Mouse (Mus musculus): ENCODE measurements around the gene Asap3. TPM values are rescaled to one million over a fixed set of nuclear protein-coding genes. Genes with fewer than 3 reads are reported as not detected.

Asap3 gene
- polyA plus RNA-seq (2016; fragmentation: Nextera tagmentation; extraction: Ambion mirVana) = 8.2 and 8.9 TPM in 2 replicates

GRCm38 (mm10) chr4:136206033-136206893 lies at the start of gene Asap3:
Gene Asap3 (plus strand): TSS chr4:136206365.
- peaks cover 21% of the 10 kb centered on the region for H3K4me1 ChIP-seq
- peak within 1 kb of the TSS; percentile 43 for H3K27ac ChIP-seq (replicated peaks)
- peak; percentile 91 for ATAC-seq (ENCODE audit: low FRiP score, low read depth)
- H3K4me3 ChIP-seq = peak within 1 kb of the TSS; percentile 63
- no peaks in the 10 kb centered on the region for H3K36me3 ChIP-seq
- H3K9me3 ChIP-seq = no peaks in the 10 kb centered on the region
- peak within 1 kb of the TSS; percentile 96 for H3K4me2 ChIP-seq (replicated peaks)
- peaks cover 22% of the 10 kb centered on the region; the same call in 1 of the 2 replicates for H3K27me3 ChIP-seq
- H3K9ac ChIP-seq (replicated peaks) = peak within 1 kb of the TSS; percentile 83
- WGBS = under 1% methylated on average over 51 of the region's 54 CpGs

- Histone ChIP-seq H3K27me3 (0 out of 2 replicates have a peak, but pooled peaks cover 4% of the 10 kb centered on the region), H3K4me2 (replicated peaks) (no peak overlapping the region), H3K27ac (replicated peaks) (no peak overlapping the region), H3K9me3 (no peaks in the 10 kb centered on the region), H3K4me3 (no peak overlapping the region), H3K4me1 (peaks cover 16% of the 10 kb centered on the region), H3K9ac (replicated peaks) (no peak overlapping the region), H3K36me3 (no peaks in the 10 kb centered on the region)
- 81% methylated on average over 6 of the region's 6 CpGs for WGBS
- no peak for ATAC-seq (ENCODE audit: low FRiP score, low read depth)
Measured at GRCm38 (mm10) chr4:136158498-136158897, 47.7 kb upstream of the Asap3 start.

- WGBS = under 1% methylated on average over 5 of the region's 5 CpGs
- no peaks in the 10 kb centered on the region for H3K27me3 ChIP-seq
- H3K4me2 ChIP-seq (replicated peaks) = peak overlapping the region; percentile 1; the same call in 1 of the 2 replicates
- H3K27ac ChIP-seq (replicated peaks) = peak overlapping the region; percentile 75
- H3K9me3 ChIP-seq = no peaks in the 10 kb centered on the region
- no peaks in the 10 kb centered on the region for H3K36me3 ChIP-seq
- H3K9ac ChIP-seq (replicated peaks) = no peak overlapping the region
- H3K4me1 ChIP-seq = peaks cover 16% of the 10 kb centered on the region
- H3K4me3 ChIP-seq = no peak overlapping the region
- peak; percentile 75 for ATAC-seq (ENCODE audit: low FRiP score, low read depth)
Measured at GRCm38 (mm10) chr4:136159802-136160397, 46.3 kb upstream of the Asap3 start.

- H3K9ac ChIP-seq (replicated peaks) = no peak overlapping the region
- no peaks in the 10 kb centered on the region for H3K9me3 ChIP-seq
- 3% methylated on average over 11 of the region's 11 CpGs for WGBS
- 0 out of 2 replicates have a peak, but pooled peaks have one; percentile 48 for ATAC-seq (ENCODE audit: low FRiP score, low read depth)
- no peak overlapping the region for H3K4me2 ChIP-seq (replicated peaks)
- H3K4me3 ChIP-seq = no peak overlapping the region
- peaks cover 16% of the 10 kb centered on the region for H3K4me1 ChIP-seq
- H3K27ac ChIP-seq (replicated peaks) = no peak overlapping the region
- no peaks in the 10 kb centered on the region for H3K36me3 ChIP-seq
- H3K27me3 ChIP-seq = no peaks in the 10 kb centered on the region
Measured at GRCm38 (mm10) chr4:136163448-136163847, 42.7 kb upstream of the Asap3 start.

- Histone ChIP-seq H3K27me3 (peaks cover 2% of the 10 kb centered on the region; the same call in 1 of the 2 replicates), H3K9ac (replicated peaks) (no peak overlapping the region), H3K4me3 (no peak overlapping the region), H3K36me3 (no peaks in the 10 kb centered on the region), H3K4me1 (peaks cover 7% of the 10 kb centered on the region), H3K27ac (replicated peaks) (no peak overlapping the region), H3K4me2 (replicated peaks) (no peak overlapping the region), H3K9me3 (no peaks in the 10 kb centered on the region)
- WGBS = 83% methylated on average over 8 of the region's 8 CpGs
- ATAC-seq (ENCODE audit: low FRiP score, low read depth) = no peak
Measured at GRCm38 (mm10) chr4:136164981-136165380, 41.2 kb upstream of the Asap3 start.

- H3K27me3 ChIP-seq = peaks cover 4% of the 10 kb centered on the region; the same call in 1 of the 2 replicates
- H3K4me3 ChIP-seq = no peak overlapping the region
- no peak overlapping the region for H3K9ac ChIP-seq (replicated peaks)
- no peak for ATAC-seq (ENCODE audit: low FRiP score, low read depth)
- 86% methylated on average over 3 of the region's 3 CpGs for WGBS
- no peaks in the 10 kb centered on the region for H3K36me3 ChIP-seq
- peaks cover 4% of the 10 kb centered on the region for H3K4me1 ChIP-seq
- H3K9me3 ChIP-seq = no peaks in the 10 kb centered on the region
- no peak overlapping the region for H3K4me2 ChIP-seq (replicated peaks)
- H3K27ac ChIP-seq (replicated peaks) = no peak overlapping the region
Measured at GRCm38 (mm10) chr4:136167701-136168100, 38.5 kb upstream of the Asap3 start.

GRCm38 (mm10) chr4:136170401-136170800 lies 35.8 kb upstream of the Asap3 start:
- H3K27ac ChIP-seq (replicated peaks) = no peak overlapping the region
- peaks cover 30% of the 10 kb centered on the region for H3K4me1 ChIP-seq
- 85% methylated on average over 4 of the region's 4 CpGs for WGBS

GRCm38 (mm10) chr4:136171455-136171854 lies 34.7 kb upstream of the Asap3 start:
- WGBS = 21% methylated on average over 12 of the region's 12 CpGs
- peaks cover 39% of the 10 kb centered on the region for H3K4me1 ChIP-seq
- peak overlapping the region; percentile 99 for H3K4me2 ChIP-seq (replicated peaks)
- H3K27me3 ChIP-seq = peaks cover 7% of the 10 kb centered on the region
- peak overlapping the region; percentile 78 for H3K4me3 ChIP-seq
- no peak overlapping the region for H3K27ac ChIP-seq (replicated peaks)
- no peaks in the 10 kb centered on the region for H3K9me3 ChIP-seq
- H3K9ac ChIP-seq (replicated peaks) = peak overlapping the region; percentile 46
- no peaks in the 10 kb centered on the region for H3K36me3 ChIP-seq
- ATAC-seq (ENCODE audit: low FRiP score, low read depth) = peak; percentile 32; the same call in 1 of the 2 replicates

More at GRCm38 (mm10) chr4:136170401-136170800, 35.8 kb upstream of the Asap3 start:
- Histone ChIP-seq H3K36me3 (no peaks in the 10 kb centered on the region), H3K9ac (replicated peaks) (no peak overlapping the region), H3K4me2 (replicated peaks) (no peak overlapping the region), H3K9me3 (no peaks in the 10 kb centered on the region), H3K4me3 (no peak overlapping the region), H3K27me3 (peaks cover 7% of the 10 kb centered on the region)
- no peak for ATAC-seq (ENCODE audit: low FRiP score, low read depth)

GRCm38 (mm10) chr4:136172011-136172541 lies 34.1 kb upstream of the Asap3 start, which contains the start of gene E2f2:
Gene E2f2 (plus strand): TSS chr4:136172394.
- peak within 1 kb of the TSS; percentile 58 for H3K27ac ChIP-seq (replicated peaks)
- H3K9me3 ChIP-seq = no peaks in the 10 kb centered on the region
- H3K27me3 ChIP-seq = peaks cover 7% of the 10 kb centered on the region
- peak within 1 kb of the TSS; percentile 78 for H3K4me3 ChIP-seq
- peak; percentile 63 for ATAC-seq (ENCODE audit: low FRiP score, low read depth)
- peaks cover 45% of the 10 kb centered on the region for H3K4me1 ChIP-seq
- peak within 1 kb of the TSS; percentile 78 for H3K9ac ChIP-seq (replicated peaks)
- peak within 1 kb of the TSS; percentile 99 for H3K4me2 ChIP-seq (replicated peaks)
- under 1% methylated on average over 35 of the region's 35 CpGs for WGBS
- H3K36me3 ChIP-seq = no peaks in the 10 kb centered on the region

GRCm38 (mm10) chr4:136172542-136173209 lies 33.5 kb upstream of the Asap3 start:
- H3K4me1 ChIP-seq = peaks cover 51% of the 10 kb centered on the region
- peak; percentile 56 for ATAC-seq (ENCODE audit: low FRiP score, low read depth)
- peak overlapping the region; percentile 78 for H3K9ac ChIP-seq (replicated peaks)

GRCm38 (mm10) chr4:136173210-136173715 lies 32.9 kb upstream of the Asap3 start:
- Histone ChIP-seq H3K4me2 (replicated peaks) (peak overlapping the region; percentile 99), H3K36me3 (no peaks in the 10 kb centered on the region), H3K27ac (replicated peaks) (0 out of 2 replicates have a peak overlapping the region, but pooled peaks have one; percentile 2), H3K9ac (replicated peaks) (peak overlapping the region; percentile 78), H3K9me3 (no peaks in the 10 kb centered on the region), H3K4me3 (peak overlapping the region; percentile 78), H3K4me1 (peaks cover 57% of the 10 kb centered on the region), H3K27me3 (peaks cover 7% of the 10 kb centered on the region)
- 3% methylated on average over 14 of the region's 14 CpGs for WGBS
- no peak for ATAC-seq (ENCODE audit: low FRiP score, low read depth)

More at GRCm38 (mm10) chr4:136172542-136173209, 33.5 kb upstream of the Asap3 start:
- WGBS = under 1% methylated on average over 66 of the region's 67 CpGs
- peaks cover 7% of the 10 kb centered on the region for H3K27me3 ChIP-seq
- peak overlapping the region; percentile 58 for H3K27ac ChIP-seq (replicated peaks)
- H3K9me3 ChIP-seq = no peaks in the 10 kb centered on the region
- H3K4me2 ChIP-seq (replicated peaks) = peak overlapping the region; percentile 99
- peak overlapping the region; percentile 78 for H3K4me3 ChIP-seq
- H3K36me3 ChIP-seq = no peaks in the 10 kb centered on the region

Measured in midbrain, embryonic 12.5 days (tissue).